Mouse (Mus musculus) hindbrain, postnatal 0 days (tissue): ENCODE measurements around the gene Agbl5. TPM values are rescaled to one million over a fixed set of nuclear protein-coding genes. Genes with fewer than 3 reads are reported as not detected.
"Not testable (repeated sequence)": the region's sequence is repeated elsewhere in the genome, so short reads cannot be mapped to it uniquely, and the experiment has no call there.

Experiments
- ATAC-seq: fragments of 200-750 bp; cut with Nextera tagmentation; 2 replicates; pipeline ENCODE4 v1.8.0; 2017; ENCODE audit warnings: mild to moderate bottlenecking, moderate TSS enrichment, moderate library complexity
- DNase-seq: peaks from one replicate; pipeline ENCODE4 v3.0.0-alpha.2; 2015; ENCODE audit warnings: low spot score
- H3K27ac ChIP-seq: fragments of 300-500 bp; sonication (generic); 2 replicates; pipeline ENCODE4 v1.5.1; 2014; ENCODE audit warnings: mild to moderate bottlenecking
- H3K27me3 ChIP-seq: fragments of 300-500 bp; sonication (generic); 2 replicates; pipeline ENCODE4 v1.6.1; 2014; ENCODE audit warnings: low read length, mixed read lengths; ENCODE audit not compliant: insufficient read depth
- H3K36me3 ChIP-seq: fragments of 300-500 bp; sonication (generic); 2 replicates; pipeline ENCODE4 v1.6.1; 2014; ENCODE audit warnings: low read length, mixed read lengths; ENCODE audit not compliant: insufficient read depth
- H3K4me1 ChIP-seq: fragments of 300-500 bp; sonication (generic); 2 replicates; pipeline ENCODE4 v1.6.1; 2014; ENCODE audit warnings: antibody characterized with exemption, low read length, mixed read lengths; ENCODE audit not compliant: insufficient read depth
- H3K4me2 ChIP-seq: fragments of 300-500 bp; sonication (generic); 2 replicates; pipeline ENCODE4 v1.6.1; 2014; ENCODE audit warnings: low read depth, mild to moderate bottlenecking, low read length, moderate library complexity, mixed read lengths
- H3K4me3 ChIP-seq: fragments of 300-500 bp; sonication (generic); 2 replicates; pipeline ENCODE4 v1.5.1; 2014; ENCODE audit warnings: low read length
- H3K9ac ChIP-seq: fragments of 300-500 bp; sonication (generic); replicated peaks from 2 replicates; pipeline ENCODE4 v1.6.1; 2014; ENCODE audit warnings: mild to moderate bottlenecking, low read length, moderate library complexity, mixed read lengths
- H3K9me3 ChIP-seq: fragments of 300-500 bp; sonication (generic); 2 replicates; pipeline ENCODE4 v1.6.1; 2016; ENCODE audit warnings: low read length, mixed read lengths
- CTCF ChIP-seq: IDR thresholded peaks from 2 replicates; pipeline ENCODE4 v1.5.1; 2016; ENCODE audit warnings: antibody characterized with exemption, control low read depth, low read depth
- WGBS: fragments of 180-500 bp; shearing (Covaris S2); extraction: QIAGEN DNeasy Blood & Tissue Kit; methylation state at CpG from one replicate; pipeline ENCODE4 v1.1.7; 2014; 5-methylcytosine and 5-hydroxymethylcytosine counted together
- polyA plus RNA-seq: library from polyadenylated mRNA; unstranded; fragments of >200 nt; fragmentation: Nextera tagmentation; extraction: Ambion mirVana; gene quantifications from 2 replicates; pipeline ENCODE4 v1.2.1, GENCODE M21; 2015
- total RNA-seq: library from RNA; depleted of rRNA; stranded (reverse); fragments of >200 nt; gene quantifications from 2 replicates; pipeline ENCODE4 v1.2.3, GENCODE M21; 2014

The Agbl5 gene
- total and polyA plus RNA-seq, 2 experiments from 2014 or later = 18.0 to 58.7 TPM

DNA sequence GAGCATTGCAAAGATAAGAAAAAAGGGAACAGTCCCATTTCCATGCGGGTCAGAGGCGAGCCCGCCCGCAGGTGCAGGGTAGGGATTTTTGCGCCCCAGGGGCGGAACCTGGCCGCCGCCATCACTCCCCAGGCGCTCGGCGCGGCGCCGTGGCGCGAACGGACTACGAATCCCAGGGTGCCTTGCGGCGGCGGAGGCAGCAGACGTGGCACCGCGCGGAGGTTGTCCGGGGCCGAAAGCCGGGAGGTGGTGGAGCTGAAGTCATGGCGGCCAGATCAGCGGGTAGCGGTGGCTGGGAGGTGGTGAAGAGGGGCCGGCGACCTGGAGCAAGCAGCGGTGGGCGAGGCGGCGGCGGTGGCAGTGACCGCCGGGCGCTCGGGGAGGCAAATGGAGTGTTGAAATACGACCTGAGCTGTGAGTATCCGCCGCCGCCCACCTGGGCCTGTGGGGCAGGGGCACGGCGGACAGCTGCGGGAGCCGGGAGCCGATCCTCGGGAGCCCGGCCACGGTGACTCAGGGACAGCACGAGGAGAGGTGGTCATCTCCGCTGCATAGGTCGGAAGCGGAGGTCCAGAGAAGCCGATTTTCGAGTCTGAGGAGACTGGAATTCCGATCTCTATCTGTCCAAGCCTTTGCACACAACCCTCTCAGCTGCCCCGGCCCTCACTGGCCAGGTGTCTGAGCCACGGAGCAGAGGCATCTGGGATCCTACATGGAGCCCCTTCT, 18.9 kb upstream of the Agbl5 start:
- Histone ChIP-seq H3K9ac (peak overlapping the region; percentile 91), H3K27me3 (no peaks in the 10 kb centered on the region), H3K4me2 (peak overlapping the region; percentile 82), H3K9me3 (no peaks in the 10 kb centered on the region), H3K4me1 (0 out of 2 replicates have a peak, but pooled peaks cover 5% of the 10 kb centered on the region), H3K27ac (peak overlapping the region; percentile 78), H3K36me3 (peaks cover 43% of the 10 kb centered on the region), H3K4me3 (peak overlapping the region; percentile 87)
- no peak for TF ChIP-seq CTCF
- DNase-seq (peak; percentile 91), ATAC-seq (peak; percentile 88)
- WGBS = under 1% methylated on average over 61 of the region's 63 CpGs

DNA sequence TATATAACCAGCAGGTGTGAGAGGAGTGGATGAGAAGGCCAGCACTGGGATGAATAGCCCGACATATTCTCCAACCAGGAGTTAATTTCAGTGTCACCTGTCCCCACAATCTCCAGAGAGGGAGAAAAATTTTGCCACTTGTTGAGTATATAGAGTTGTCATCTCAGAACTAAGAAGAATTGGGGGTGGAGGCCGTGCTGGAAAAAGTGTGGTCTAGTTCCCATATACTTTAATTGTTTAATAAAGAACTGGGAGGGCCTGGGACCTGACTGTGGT, 18.4 kb upstream of the Agbl5 start:
- TF ChIP-seq CTCF = no peak
- H3K36me3 ChIP-seq = peaks cover 42% of the 10 kb centered on the region
- DNase-seq (no peak), ATAC-seq (no peak)
- H3K27me3 ChIP-seq = no peaks in the 10 kb centered on the region
- H3K9me3 ChIP-seq = no peaks in the 10 kb centered on the region
- H3K4me3 ChIP-seq = peak overlapping the region; percentile 87
- 0 out of 2 replicates have a peak, but pooled peaks cover 5% of the 10 kb centered on the region for H3K4me1 ChIP-seq
- peak overlapping the region; percentile 91 for H3K9ac ChIP-seq
- H3K27ac ChIP-seq = peak overlapping the region; percentile 78
- H3K4me2 ChIP-seq = peak overlapping the region; percentile 82
- WGBS = 24% methylated on average over 2 of the region's 2 CpGs

DNA sequence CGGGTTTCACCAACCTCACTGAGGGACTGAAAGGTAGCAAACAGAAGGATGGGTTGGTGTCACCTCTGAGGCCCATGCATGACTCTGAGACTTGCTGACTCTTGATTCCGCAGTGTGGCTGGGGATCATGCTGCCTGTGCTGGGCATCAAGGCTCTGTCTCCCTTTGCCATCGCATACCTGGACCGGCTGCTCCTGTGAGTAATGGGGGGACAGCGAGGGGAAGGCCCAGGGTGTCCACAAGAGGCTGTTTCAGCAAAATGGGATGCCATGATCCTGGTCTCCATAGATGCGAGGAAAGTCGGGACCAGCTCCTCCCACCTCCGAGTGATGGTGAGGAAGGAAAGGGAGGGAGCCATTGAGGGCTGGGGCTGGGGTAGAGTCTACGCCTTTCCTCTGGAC, 15.9 kb upstream of the Agbl5 start:
- Histone ChIP-seq H3K27ac (no peak overlapping the region), H3K9ac (no peak overlapping the region), H3K4me2 (no peak overlapping the region), H3K36me3 (peaks cover 59% of the 10 kb centered on the region), H3K9me3 (no peaks in the 10 kb centered on the region), H3K4me1 (0 out of 2 replicates have a peak, but pooled peaks cover 5% of the 10 kb centered on the region), H3K4me3 (no peak overlapping the region), H3K27me3 (no peaks in the 10 kb centered on the region)
- DNase-seq (no peak), ATAC-seq (no peak)
- TF ChIP-seq CTCF = no peak
- 95% methylated on average over 9 of the region's 9 CpGs for WGBS

DNA sequence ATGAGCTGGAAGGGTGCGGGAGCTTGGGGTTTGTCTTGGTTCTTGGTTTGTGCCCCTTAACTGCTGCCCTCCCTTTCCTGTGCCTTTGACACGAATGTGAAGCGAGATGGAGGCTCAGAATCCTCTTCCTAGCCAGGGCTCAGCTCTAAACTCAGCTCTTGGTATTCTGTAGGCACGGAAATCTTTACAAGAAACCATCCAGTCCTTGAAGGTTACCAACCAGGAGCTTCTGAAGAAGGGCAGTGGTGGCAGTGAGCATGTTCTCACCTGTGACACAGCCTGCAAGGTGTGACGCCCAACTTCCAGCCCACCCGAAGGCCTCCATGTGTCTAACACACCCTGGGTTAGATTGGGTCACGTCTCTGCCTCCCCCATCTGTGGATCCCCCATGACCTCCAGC, 14.1 kb upstream of the Agbl5 start:
- Histone ChIP-seq H3K36me3 (peaks cover 64% of the 10 kb centered on the region), H3K27ac (no peak overlapping the region), H3K4me3 (no peak overlapping the region), H3K27me3 (no peaks in the 10 kb centered on the region), H3K9ac (no peak overlapping the region), H3K4me1 (0 out of 2 replicates have a peak, but pooled peaks cover 5% of the 10 kb centered on the region), H3K4me2 (no peak overlapping the region), H3K9me3 (no peaks in the 10 kb centered on the region)
- DNase-seq = no peak
- ATAC-seq = no peak
- 91% methylated on average over 7 of the region's 7 CpGs for WGBS
- no peak for TF ChIP-seq CTCF

DNA sequence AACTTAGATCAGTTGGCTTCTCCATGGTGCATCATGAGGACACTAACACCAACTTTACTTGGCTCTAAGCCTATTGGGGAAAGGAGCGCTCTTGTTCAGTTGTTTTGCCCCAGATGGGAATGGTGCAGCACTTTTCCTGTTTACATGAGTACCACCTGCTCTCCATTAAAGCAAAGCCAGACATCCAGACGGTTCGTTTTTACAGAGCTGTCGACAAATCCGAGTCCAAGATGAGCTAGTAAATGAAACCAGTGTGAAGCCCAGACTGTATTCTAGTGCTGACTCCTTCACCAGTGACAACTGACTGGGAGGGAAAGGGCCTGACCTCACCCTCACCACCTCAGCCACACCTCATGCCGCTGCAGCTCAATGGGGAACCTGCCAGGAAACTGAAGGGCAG, 9.9 kb upstream of the Agbl5 start:
- no peak for TF ChIP-seq CTCF
- no peak for DNase-seq
- H3K4me2 ChIP-seq = no peak overlapping the region
- H3K4me3 ChIP-seq = no peak overlapping the region
- no peak overlapping the region for H3K9ac ChIP-seq
- 56% methylated on average over 6 of the region's 6 CpGs for WGBS
- ATAC-seq = no peak
- H3K4me1 ChIP-seq = no peaks in the 10 kb centered on the region
- no peaks in the 10 kb centered on the region for H3K27me3 ChIP-seq
- no peaks in the 10 kb centered on the region for H3K9me3 ChIP-seq
- peaks cover 37% of the 10 kb centered on the region for H3K36me3 ChIP-seq
- no peak overlapping the region for H3K27ac ChIP-seq

DNA sequence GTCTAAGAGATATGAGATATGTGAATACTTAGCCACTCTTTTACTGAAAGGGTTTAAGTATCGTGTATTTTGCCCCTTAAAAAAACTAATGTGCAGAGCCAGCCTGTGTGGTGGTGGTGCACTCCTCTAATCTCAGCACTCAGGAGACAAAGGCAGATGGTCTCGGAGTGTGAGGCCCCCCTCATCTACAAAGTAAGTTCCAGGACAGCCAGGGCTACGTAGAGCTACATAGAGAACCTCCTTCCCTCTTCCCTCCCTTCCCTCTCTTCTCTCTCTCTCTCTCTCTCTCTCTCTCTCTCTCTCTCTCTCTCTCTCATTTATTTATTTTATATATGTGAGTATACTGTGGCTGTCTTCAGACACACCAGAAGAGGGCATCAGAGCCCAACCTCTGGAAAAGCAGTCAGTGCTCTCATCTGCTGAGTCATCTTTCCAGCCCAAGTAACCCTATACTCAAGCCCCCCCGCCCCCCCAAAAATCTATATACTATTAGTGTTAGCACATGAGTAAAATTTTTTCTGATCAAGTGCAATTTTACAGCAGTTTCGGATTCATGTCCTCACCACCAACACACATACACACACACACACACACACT, 9.0 kb upstream of the Agbl5 start:
- peaks cover 29% of the 10 kb centered on the region for H3K36me3 ChIP-seq
- no peak; the same call in 1 of the 2 replicates for ATAC-seq
- H3K27ac ChIP-seq = no peak overlapping the region
- no peak overlapping the region for H3K9ac ChIP-seq
- no peaks in the 10 kb centered on the region for H3K4me1 ChIP-seq
- 76% methylated on average over 5 of the region's 5 CpGs for WGBS
- DNase-seq = no peak
- H3K4me3 ChIP-seq = no peak overlapping the region
- TF ChIP-seq CTCF = peak; percentile 27; the same call in 1 of the 2 replicates
- H3K9me3 ChIP-seq = no peaks in the 10 kb centered on the region
- H3K4me2 ChIP-seq = no peak overlapping the region
- H3K27me3 ChIP-seq = no peaks in the 10 kb centered on the region

DNA sequence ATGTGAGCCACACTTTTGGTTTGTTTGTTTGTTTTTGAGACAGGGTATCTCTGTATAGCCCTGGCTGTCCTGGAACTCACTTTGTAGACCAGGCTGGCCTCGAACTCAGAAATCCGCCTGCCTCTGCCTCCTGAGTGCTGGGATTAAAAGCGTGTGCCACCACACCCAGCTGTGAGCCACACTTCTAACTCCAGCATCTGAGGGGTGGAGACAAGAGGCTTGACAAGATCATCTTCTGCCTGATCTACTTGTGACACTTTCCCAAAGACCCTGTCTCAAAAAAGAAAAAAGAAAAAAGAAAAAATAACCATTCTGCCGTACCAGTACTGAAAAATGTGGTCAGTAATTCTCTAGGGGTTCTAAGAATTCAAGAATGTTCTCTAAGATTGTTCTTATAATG, 6.7 kb upstream of the Agbl5 start:
- DNase-seq, H3K9ac ChIP-seq, H3K4me2 ChIP-seq, H3K9me3 ChIP-seq, H3K27me3 ChIP-seq, ATAC-seq, H3K4me1 ChIP-seq, H3K4me3 ChIP-seq, H3K27ac ChIP-seq: not testable (repeated sequence)
- H3K36me3 ChIP-seq = peaks cover 10% of the 10 kb centered on the region; the same call in 1 of the 2 replicates
- 80% methylated on average over 4 of the region's 4 CpGs for WGBS
